ENCODE assay signal across 26 mouse cellular contexts in genomic region chr7:115628766-115629165, GRCm38 (mm10).
DNase-seq lines count a peak whose midpoint lies in the region; ATAC-seq lines count a peak whose summit lies in the region.
"Had no signal": no experiment of that assay in that cellular context is flagged by ENCODE, and none has a peak within 500 bp of the region (broad histone marks: within the 10 kb centered on the region; RNA-seq: fewer than 3 reads in every experiment).

No protein-coding gene starts in this region.

- DNase-seq in heart, embryonic 10.5 days (ENCODE audit: low spot score), result no peak
- peak; percentile 36 for DNase-seq in 3134 (ENCODE audit: extremely low read depth, insufficient read length, low spot score)
- DNase-seq in Muller cell, postnatal 12 days (ENCODE audit: inconsistent ontology term), result peak; percentile 61
- peak; percentile 55 for DNase-seq in fibroblast of lung, adult 2 months (ENCODE audit: low read depth)
- DNase-seq in adrenal gland, adult 18-20 months (ENCODE audit: low spot score in 2 of 2), result no peak
- DNase-seq in gastrocnemius, postnatal 25 days, result no peak
- DNase-seq: adrenal gland, adult 8-10 months; adrenal gland, postnatal 25 days; cerebellum, adult 11-12 months; cerebellum, adult 8-10 months; cerebellum, postnatal 14 days; gastrocnemius, postnatal 14 days; heart, adult 2 months; heart, postnatal 14 days; heart, postnatal 4 days; kidney, adult 9 months had no signal

- H3K9ac ChIP-seq in heart, embryonic 13.5 days, result no peak overlapping the region
- H3K9ac ChIP-seq: embryonic facial prominence, embryonic 12.5 days; embryonic facial prominence, embryonic 15.5 days; forebrain, embryonic 13.5 days; hindbrain, embryonic 15.5 days had no signal

- H3K9me3 ChIP-seq in heart, embryonic 13.5 days, result no peaks in the 10 kb centered on the region
- no peaks in the 10 kb centered on the region for H3K9me3 ChIP-seq in heart, embryonic 10.5 days
- H3K9me3 ChIP-seq: embryonic facial prominence, embryonic 12.5 days; embryonic facial prominence, embryonic 15.5 days; forebrain, embryonic 10.5 days; forebrain, embryonic 13.5 days; hindbrain, embryonic 15.5 days had no signal

- H3K27ac ChIP-seq in heart, embryonic 13.5 days (replicated peaks), result peak overlapping the region; percentile 10
- H3K27ac ChIP-seq in heart, embryonic 10.5 days, result no peak overlapping the region
- H3K27ac ChIP-seq: embryonic facial prominence, embryonic 12.5 days; embryonic facial prominence, embryonic 15.5 days; forebrain, embryonic 10.5 days; forebrain, embryonic 13.5 days; heart, adult 2 months; hindbrain, embryonic 15.5 days had no signal

- no peak overlapping the region for H3K4me3 ChIP-seq in heart, embryonic 13.5 days
- no peak overlapping the region for H3K4me3 ChIP-seq in heart, embryonic 10.5 days
- H3K4me3 ChIP-seq: embryonic facial prominence, embryonic 12.5 days; embryonic facial prominence, embryonic 15.5 days; erythroblast, embryonic 14.5 days; forebrain, embryonic 10.5 days; forebrain, embryonic 13.5 days; heart, adult 2 months; hindbrain, embryonic 15.5 days had no signal

- ATAC-seq in heart, embryonic 13.5 days (ENCODE audit: extremely low read depth, insufficient number of reproducible peaks, low FRiP score, low TSS enrichment), result no peak
- ATAC-seq: forebrain, embryonic 13.5 days; forebrain, embryonic 16.5 days; intestine, postnatal 0 days had no signal

- H3K4me2 ChIP-seq in heart, embryonic 13.5 days, result no peak overlapping the region
- H3K4me2 ChIP-seq: embryonic facial prominence, embryonic 12.5 days; embryonic facial prominence, embryonic 15.5 days; forebrain, embryonic 13.5 days; heart, embryonic 11.5 days; hindbrain, embryonic 15.5 days had no signal

- H3K27me3 ChIP-seq in heart, embryonic 13.5 days (replicated peaks), result no peaks in the 10 kb centered on the region
- H3K27me3 ChIP-seq in heart, embryonic 10.5 days (ENCODE audit: insufficient read depth, poor library complexity, severe bottlenecking), result no peaks in the 10 kb centered on the region
- H3K27me3 ChIP-seq: embryonic facial prominence, embryonic 12.5 days; embryonic facial prominence, embryonic 15.5 days; forebrain, embryonic 13.5 days; hindbrain, embryonic 15.5 days had no signal

- WGBS in heart, embryonic 13.5 days, result 85% methylated on average over 1 of the region's 1 CpGs
- 88% methylated on average over 1 of the region's 1 CpGs for WGBS in heart, embryonic 10.5 days

- peaks cover 65% of the 10 kb centered on the region for H3K4me1 ChIP-seq in heart, embryonic 13.5 days
- H3K4me1 ChIP-seq in heart, embryonic 10.5 days, result peaks cover 58% of the 10 kb centered on the region

- no peaks in the 10 kb centered on the region for H3K36me3 ChIP-seq in heart, embryonic 13.5 days
- H3K36me3 ChIP-seq in heart, embryonic 10.5 days, result no peaks in the 10 kb centered on the region
- H3K36me3 ChIP-seq: embryonic facial prominence, embryonic 12.5 days; embryonic facial prominence, embryonic 15.5 days; forebrain, embryonic 10.5 days; hindbrain, embryonic 15.5 days had no signal

Comparison
In these comparisons a context has a peak if more than half of its experiments do, and no peak if none do; other contexts are left out.
1. DNase-seq: peak in 3134 (single experiment), Muller cell, postnatal 12 days (single experiment) and fibroblast of lung, adult 2 months (single experiment); none in heart, embryonic 10.5 days (single experiment), adrenal gland, adult 18-20 months (0 of 2) and gastrocnemius, postnatal 25 days (single experiment).